Mouse (Mus musculus) midbrain, embryonic 12.5 days (tissue): ENCODE results near the gene Dnpep. TPM values are rescaled to one million over a fixed set of nuclear protein-coding genes. Genes with fewer than 3 reads are reported as not detected.

Experiments used
- ATAC-seq: fragments of 200-750 bp; cut with Nextera tagmentation; 2 replicates; pipeline ENCODE4 v1.8.0; 2017; ENCODE audit warnings: low read depth, moderate TSS enrichment, moderate library complexity; ENCODE audit not compliant: low FRiP score
- H3K27ac ChIP-seq: fragments of 300-500 bp; sonication (generic); replicated peaks from 2 replicates; pipeline ENCODE4 v1.5.1; 2016; ENCODE audit warnings: mild to moderate bottlenecking
- H3K27me3 ChIP-seq: fragments of 300-500 bp; sonication (generic); 2 replicates; pipeline ENCODE4 v1.6.1; 2016; ENCODE audit warnings: mild to moderate bottlenecking
- H3K36me3 ChIP-seq: fragments of 300-500 bp; sonication (generic); 2 replicates; pipeline ENCODE4 v1.6.1; 2016
- H3K4me1 ChIP-seq: fragments of 300-500 bp; sonication (generic); 2 replicates; pipeline ENCODE4 v1.6.1; 2016
- H3K4me2 ChIP-seq: fragments of 300-500 bp; sonication (generic); replicated peaks from 2 replicates; pipeline ENCODE4 v1.6.1; 2016; ENCODE audit warnings: mild to moderate bottlenecking, moderate library complexity
- H3K4me3 ChIP-seq: fragments of 300-500 bp; sonication (generic); 2 replicates; pipeline ENCODE4 v1.5.1; 2016; ENCODE audit warnings: mild to moderate bottlenecking
- H3K9ac ChIP-seq: fragments of 300-500 bp; sonication (generic); replicated peaks from 2 replicates; pipeline ENCODE4 v1.6.1; 2016; ENCODE audit warnings: mild to moderate bottlenecking, moderate library complexity
- H3K9me3 ChIP-seq: fragments of 300-500 bp; sonication (generic); 2 replicates; pipeline ENCODE4 v1.6.1; 2016; ENCODE audit warnings: mild to moderate bottlenecking
- WGBS: fragments of 180-500 bp; shearing (Covaris S2); methylation state at CpG from one replicate; pipeline ENCODE4 v1.1.7; 2016; 5-methylcytosine and 5-hydroxymethylcytosine counted together
- polyA plus RNA-seq: library from polyadenylated mRNA; unstranded; fragments of >200 nt; fragmentation: Nextera tagmentation; extraction: Ambion mirVana; gene quantifications from 2 replicates; pipeline ENCODE4 v1.2.1, GENCODE M21; 2016

Dnpep gene
- polyA plus RNA-seq, 1 experiment from 2014 or later = 176 TPM

DNA sequence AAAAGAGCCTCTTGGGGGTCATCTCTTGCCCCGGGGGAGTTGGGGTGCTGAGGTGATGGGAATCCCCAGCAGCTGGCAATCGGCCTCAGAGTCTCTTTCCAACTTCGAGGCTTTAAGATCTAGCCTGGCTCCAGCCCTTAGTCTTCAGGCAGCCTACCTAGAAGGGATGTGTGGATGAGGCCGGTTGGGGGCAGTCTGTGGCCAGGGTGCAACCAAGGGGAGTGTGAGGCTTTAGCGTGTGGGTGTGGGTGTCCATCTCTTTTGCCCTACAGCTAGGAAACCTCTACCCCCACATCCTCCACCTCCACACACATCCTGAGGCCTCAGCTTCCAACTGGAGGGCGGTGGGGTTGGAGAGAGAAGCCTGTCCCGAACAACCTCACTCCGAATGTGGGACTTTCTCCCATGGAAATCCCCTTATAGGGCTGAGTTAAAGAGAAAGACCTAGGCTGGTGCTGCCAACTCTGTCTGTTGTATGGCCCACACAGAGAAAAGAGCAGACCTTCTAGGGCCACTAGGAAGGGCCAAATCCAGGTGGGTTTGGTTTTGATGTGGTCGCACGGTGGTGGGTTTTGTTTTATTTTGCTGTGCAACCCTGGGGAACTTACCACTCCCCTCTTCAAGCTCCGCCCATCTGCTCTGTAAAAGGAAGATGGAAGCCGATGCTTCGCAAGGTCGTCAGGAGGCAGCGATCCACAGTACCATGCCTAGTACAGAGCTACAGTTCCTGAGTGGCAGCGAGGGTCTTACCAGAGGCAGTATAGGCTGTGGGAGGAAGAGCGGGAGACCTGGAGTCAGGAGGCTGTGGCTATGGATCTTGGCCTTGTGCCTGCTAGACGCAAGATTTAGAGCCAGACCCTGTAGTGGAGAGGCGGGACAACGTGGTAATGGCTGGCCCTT, 27.5 kb upstream of the Dnpep start:
- no peak overlapping the region for H3K4me3 ChIP-seq

DNA sequence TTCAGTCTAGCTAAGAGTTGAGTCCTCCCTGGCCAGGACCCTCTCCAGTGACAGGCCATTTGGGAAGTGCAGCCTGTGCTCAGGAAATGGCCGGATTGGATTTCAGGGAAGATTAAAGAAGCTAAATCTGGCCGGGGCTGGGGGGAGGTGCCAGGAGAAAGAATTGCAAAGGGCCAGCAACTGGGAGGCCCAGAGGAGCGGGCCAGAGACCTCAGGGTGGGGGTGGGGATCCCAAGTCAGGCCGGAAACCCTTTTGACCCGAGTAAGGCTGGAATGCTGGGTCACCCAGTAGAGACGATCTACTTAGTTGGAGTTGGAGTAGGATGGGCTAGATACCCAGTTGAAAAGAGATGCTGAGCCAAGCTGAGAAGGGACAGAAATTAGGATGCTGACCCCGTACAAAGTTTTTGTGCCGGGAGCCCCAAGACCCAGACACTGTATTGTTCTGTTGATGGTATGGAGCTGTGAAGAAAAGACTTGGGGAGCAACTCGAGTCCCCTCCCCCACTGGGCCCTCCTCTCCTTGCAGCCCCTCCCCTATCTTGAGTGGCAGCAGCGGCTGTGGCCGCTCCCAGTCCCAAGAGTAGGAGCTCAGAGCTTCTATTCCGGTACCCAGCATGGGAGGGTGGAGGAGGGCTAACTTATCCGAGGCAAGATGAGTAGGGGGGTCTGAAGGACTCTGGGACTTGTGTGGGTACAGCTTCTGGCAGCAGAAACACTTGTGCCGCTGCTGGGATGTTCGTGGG, 26.7 kb upstream of the Dnpep start:
- 4% methylated on average over 15 of the region's 15 CpGs for WGBS

More for the DNA sequence above, 27.5 kb upstream of the Dnpep start:
- H3K4me2 ChIP-seq = peak overlapping the region; percentile 14; the same call in 1 of the 2 replicates
- 0 out of 2 replicates have a peak overlapping the region, but pooled peaks have one; percentile 11 for H3K9ac ChIP-seq
- H3K27me3 ChIP-seq = peaks cover 27% of the 10 kb centered on the region
- no peaks in the 10 kb centered on the region for H3K36me3 ChIP-seq
- no peaks in the 10 kb centered on the region for H3K9me3 ChIP-seq
- no peak overlapping the region for H3K27ac ChIP-seq
- 30% methylated on average over 20 of the region's 20 CpGs for WGBS
- no peak for ATAC-seq
- peaks cover 19% of the 10 kb centered on the region for H3K4me1 ChIP-seq

GRCm38 (mm10) chr1:75342874-75343416, 25.2 kb upstream of the Dnpep start:
- Histone ChIP-seq H3K9ac (no peak overlapping the region), H3K36me3 (no peaks in the 10 kb centered on the region), H3K27ac (no peak overlapping the region), H3K4me2 (no peak overlapping the region), H3K4me3 (no peak overlapping the region), H3K4me1 (peaks cover 38% of the 10 kb centered on the region), H3K9me3 (no peaks in the 10 kb centered on the region), H3K27me3 (peaks cover 25% of the 10 kb centered on the region)
- no peak for ATAC-seq
- whole genome bisulfite sequencing = 3% methylated on average over 8 of the region's 8 CpGs

More for the DNA sequence above, 26.7 kb upstream of the Dnpep start:
- H3K9me3 ChIP-seq = no peaks in the 10 kb centered on the region
- peaks cover 27% of the 10 kb centered on the region for H3K27me3 ChIP-seq
- H3K27ac ChIP-seq = peak overlapping the region; percentile 25
- H3K4me3 ChIP-seq = no peak overlapping the region
- peak overlapping the region; percentile 15; the same call in 1 of the 2 replicates for H3K9ac ChIP-seq
- no peaks in the 10 kb centered on the region for H3K36me3 ChIP-seq
- peaks cover 23% of the 10 kb centered on the region for H3K4me1 ChIP-seq
- ATAC-seq = peak; percentile 41
- H3K4me2 ChIP-seq = peak overlapping the region; percentile 14; the same call in 1 of the 2 replicates

DNA sequence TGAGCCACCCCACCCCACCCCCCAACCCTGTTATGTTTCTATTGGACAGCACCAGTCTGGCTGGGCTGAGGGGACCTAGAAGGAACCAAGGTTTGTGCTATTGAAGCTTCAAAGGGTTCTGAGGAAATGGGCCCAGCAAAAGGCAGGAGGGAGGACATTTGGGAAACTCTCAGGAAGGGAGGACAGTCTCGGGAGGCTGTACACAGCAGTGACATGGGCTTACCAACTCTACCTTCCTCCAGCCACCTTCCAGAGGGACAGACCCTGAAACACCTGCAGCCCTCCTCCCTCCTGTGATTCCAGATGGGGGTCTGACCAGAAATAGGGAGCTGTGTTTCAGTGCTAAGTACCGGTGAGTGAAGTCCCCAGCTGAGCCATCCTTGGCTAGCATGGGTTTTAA, 22.7 kb upstream of the Dnpep start:
- H3K9me3 ChIP-seq = no peaks in the 10 kb centered on the region
- H3K27ac ChIP-seq = no peak overlapping the region
- no peaks in the 10 kb centered on the region for H3K36me3 ChIP-seq
- ATAC-seq = no peak
- 73% methylated on average over 2 of the region's 2 CpGs for WGBS
- H3K9ac ChIP-seq = no peak overlapping the region
- no peak overlapping the region for H3K4me3 ChIP-seq
- H3K4me1 ChIP-seq = peaks cover 38% of the 10 kb centered on the region
- H3K4me2 ChIP-seq = no peak overlapping the region
- peaks cover 18% of the 10 kb centered on the region for H3K27me3 ChIP-seq

- no peak overlapping the region for H3K9ac ChIP-seq
- no peak for ATAC-seq
These were observed 21.5 kb upstream of the Dnpep start for GRCm38 (mm10) chr1:75339337-75339736.

DNA sequence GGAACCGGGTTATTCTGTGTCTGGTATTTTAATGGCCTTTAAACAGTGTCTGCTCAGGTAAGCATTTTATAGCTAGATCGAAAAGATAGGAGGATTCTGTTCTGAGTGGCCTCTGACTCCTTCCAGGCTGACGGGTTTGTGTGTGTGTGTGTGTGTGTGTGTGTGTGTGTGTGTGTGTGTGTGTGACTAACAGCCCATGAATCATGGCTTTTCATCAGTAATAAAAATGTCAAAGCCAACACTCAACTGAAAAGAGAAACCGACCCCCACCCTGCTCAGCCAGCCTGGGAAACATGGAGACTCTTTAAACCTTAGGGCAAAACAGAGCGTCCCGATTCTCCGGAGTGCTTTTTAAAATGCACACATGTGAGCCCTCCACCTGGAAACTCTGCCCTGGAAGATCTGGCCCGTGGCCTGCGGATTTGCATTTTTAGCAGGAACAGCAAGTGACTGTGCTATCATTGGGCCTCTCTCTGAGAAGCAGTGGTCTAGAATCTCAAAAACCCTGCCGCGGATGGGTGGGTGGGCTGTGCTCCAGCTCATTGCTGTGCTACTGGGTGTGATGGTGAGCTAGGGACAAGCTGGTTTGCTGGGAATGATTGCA, 20.4 kb upstream of the Dnpep start:
- H3K27ac ChIP-seq = peak overlapping the region; percentile 61
- no peak overlapping the region for H3K4me3 ChIP-seq
- no peaks in the 10 kb centered on the region for H3K36me3 ChIP-seq
- H3K4me2 ChIP-seq = 0 out of 2 replicates have a peak overlapping the region, but pooled peaks have one; percentile 11
- H3K4me1 ChIP-seq = peaks cover 23% of the 10 kb centered on the region
- H3K9ac ChIP-seq = no peak overlapping the region; the same call in 1 of the 2 replicates
- H3K27me3 ChIP-seq = peaks cover 11% of the 10 kb centered on the region; the same call in 1 of the 2 replicates
- peak; percentile 59 for ATAC-seq
- WGBS = 26% methylated on average over 11 of the region's 11 CpGs
- no peaks in the 10 kb centered on the region for H3K9me3 ChIP-seq

More at GRCm38 (mm10) chr1:75339337-75339736, 21.5 kb upstream of the Dnpep start:
- peaks cover 29% of the 10 kb centered on the region for H3K4me1 ChIP-seq
- no peaks in the 10 kb centered on the region for H3K9me3 ChIP-seq
- H3K4me2 ChIP-seq = no peak overlapping the region
- 44% methylated on average over 9 of the region's 9 CpGs for WGBS
- H3K36me3 ChIP-seq = no peaks in the 10 kb centered on the region
- H3K27ac ChIP-seq = peak overlapping the region; percentile 61
- H3K4me3 ChIP-seq = no peak overlapping the region
- peaks cover 17% of the 10 kb centered on the region for H3K27me3 ChIP-seq

DNA sequence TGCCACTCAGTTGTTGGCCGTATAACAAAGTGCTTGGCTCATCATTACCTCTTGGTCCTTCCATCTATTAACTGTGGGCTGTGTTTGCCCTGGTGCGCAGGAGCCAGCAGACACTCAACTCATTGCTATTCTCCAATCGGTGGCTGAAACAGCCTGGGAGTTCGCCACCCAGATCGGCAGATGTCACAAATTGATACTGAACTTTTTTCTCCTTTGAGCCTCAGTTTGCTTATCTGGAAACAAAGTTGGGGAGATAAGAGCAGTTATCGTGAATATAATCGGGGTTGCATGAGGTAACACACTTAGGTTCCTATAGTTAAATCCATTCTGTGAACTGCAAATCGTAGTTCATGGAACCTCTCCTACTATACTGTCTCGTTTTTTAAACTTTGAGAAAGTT, 19.3 kb upstream of the Dnpep start:
- H3K4me3 ChIP-seq = no peak overlapping the region
- peaks cover 23% of the 10 kb centered on the region for H3K4me1 ChIP-seq
- H3K27ac ChIP-seq = no peak overlapping the region
- H3K27me3 ChIP-seq = peaks cover 5% of the 10 kb centered on the region; the same call in 1 of the 2 replicates
- H3K9ac ChIP-seq = no peak overlapping the region
- ATAC-seq = no peak
- no peaks in the 10 kb centered on the region for H3K36me3 ChIP-seq
- no peak overlapping the region for H3K4me2 ChIP-seq
- H3K9me3 ChIP-seq = no peaks in the 10 kb centered on the region
- WGBS = 82% methylated on average over 9 of the region's 9 CpGs

- H3K36me3 ChIP-seq = no peaks in the 10 kb centered on the region
- no peak for ATAC-seq
- H3K9me3 ChIP-seq = no peaks in the 10 kb centered on the region
- no peaks in the 10 kb centered on the region; the same call in 1 of the 2 replicates for H3K27me3 ChIP-seq
- no peak overlapping the region for H3K9ac ChIP-seq
- WGBS = 84% methylated on average over 3 of the region's 3 CpGs
- H3K27ac ChIP-seq = no peak overlapping the region
- no peak overlapping the region for H3K4me2 ChIP-seq
- H3K4me1 ChIP-seq = peaks cover 20% of the 10 kb centered on the region
- H3K4me3 ChIP-seq = no peak overlapping the region
These were observed 18.7 kb upstream of the Dnpep start for GRCm38 (mm10) chr1:75336461-75336860.

GRCm38 (mm10) chr1:75331271-75331670, 13.5 kb upstream of the Dnpep start:
- no peak for ATAC-seq
- WGBS = 77% methylated on average over 1 of the region's 1 CpGs
- H3K36me3 ChIP-seq = no peaks in the 10 kb centered on the region

DNA sequence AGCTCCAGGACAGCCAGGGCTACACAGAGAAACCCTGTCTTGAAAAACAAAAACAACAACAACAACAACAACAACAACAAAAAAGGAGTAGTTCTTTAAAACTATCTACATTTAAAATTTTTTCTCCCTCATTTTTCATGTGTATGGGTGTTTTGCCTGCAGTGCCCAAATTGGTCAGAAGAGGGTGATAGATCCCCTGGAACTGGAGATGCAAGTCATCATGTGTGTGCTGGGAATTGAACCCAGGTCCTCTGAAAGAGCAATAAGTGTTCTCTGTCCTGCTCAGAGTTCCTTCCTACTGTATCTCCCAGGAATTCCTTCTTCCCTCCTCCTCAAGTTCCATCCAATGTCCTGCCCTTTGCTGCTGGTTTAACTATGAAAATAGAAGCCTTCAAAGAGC, 9.7 kb upstream of the Dnpep start:
- no peak overlapping the region for H3K4me2 ChIP-seq
- no peak overlapping the region for H3K27ac ChIP-seq
- no peaks in the 10 kb centered on the region for H3K4me1 ChIP-seq
- H3K36me3 ChIP-seq = no peaks in the 10 kb centered on the region
- H3K4me3 ChIP-seq = no peak overlapping the region
- no peak for ATAC-seq
- no peak overlapping the region for H3K9ac ChIP-seq
- no peaks in the 10 kb centered on the region for H3K27me3 ChIP-seq
- no peaks in the 10 kb centered on the region for H3K9me3 ChIP-seq

More at GRCm38 (mm10) chr1:75331271-75331670, 13.5 kb upstream of the Dnpep start:
- H3K4me2 ChIP-seq = no peak overlapping the region
- H3K4me3 ChIP-seq = no peak overlapping the region
- no peak overlapping the region for H3K9ac ChIP-seq
- H3K27me3 ChIP-seq = no peaks in the 10 kb centered on the region
- no peaks in the 10 kb centered on the region for H3K4me1 ChIP-seq
- no peaks in the 10 kb centered on the region for H3K9me3 ChIP-seq
- H3K27ac ChIP-seq = no peak overlapping the region

- no peaks in the 10 kb centered on the region for H3K9me3 ChIP-seq
- H3K4me3 ChIP-seq = no peak overlapping the region
- 94% methylated on average over 10 of the region's 10 CpGs for WGBS
- no peak overlapping the region for H3K27ac ChIP-seq
- no peak overlapping the region for H3K9ac ChIP-seq
- H3K36me3 ChIP-seq = peaks cover 10% of the 10 kb centered on the region
- ATAC-seq = no peak
- H3K27me3 ChIP-seq = no peaks in the 10 kb centered on the region
- H3K4me1 ChIP-seq = peaks cover 8% of the 10 kb centered on the region
- H3K4me2 ChIP-seq = no peak overlapping the region
These were observed 1.4 kb upstream of the Dnpep start for GRCm38 (mm10) chr1:75319166-75319565.
